Mouse (Mus musculus): ENCODE data around the gene Fbxl19.
"Not testable (repeated sequence)": the region's sequence is repeated elsewhere in the genome, so short reads cannot be mapped to it uniquely, and the experiment has no call there.

Fbxl19 gene

GRCm38 (mm10) chr7:127727898-127728297 is 16.4 kb upstream of the Fbxl19 start:
- DNase-seq (ENCODE audit: low read depth, low spot score) = no peak

DNA sequence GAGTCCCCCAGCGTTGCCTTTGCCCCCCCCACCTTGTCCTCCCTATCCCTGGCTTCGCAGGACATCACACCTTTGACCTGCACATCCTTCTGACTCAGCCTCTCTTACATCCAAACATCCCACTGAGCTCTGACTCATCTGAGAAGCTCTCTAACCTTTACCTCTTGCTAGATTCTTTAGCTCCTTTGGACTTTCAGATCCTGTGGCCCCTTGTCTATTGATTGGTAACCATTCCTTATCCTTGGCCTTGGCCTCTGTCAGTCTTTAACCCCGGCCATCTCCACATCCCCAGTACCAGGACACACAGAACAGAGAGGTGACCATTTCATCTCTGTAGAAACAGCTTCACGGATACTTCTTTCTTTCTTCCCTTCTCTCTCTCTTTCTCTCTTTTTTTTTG is 14.2 kb upstream of the Fbxl19 start:
- no peak for DNase-seq (ENCODE audit: low read depth, low spot score)

GRCm38 (mm10) chr7:127732066-127732465 is 12.3 kb upstream of the Fbxl19 start, which contains the start of gene Ctf2:
Ctf2 (minus strand) TSS chr7:127732166.
- DNase-seq (ENCODE audit: low read depth, low spot score) = not testable (repeated sequence)

GRCm38 (mm10) chr7:127745251-127745651 is 908 bp downstream of the Fbxl19 start:
- DNase-seq (ENCODE audit: low read depth, low spot score) = peak; percentile 91

DNA sequence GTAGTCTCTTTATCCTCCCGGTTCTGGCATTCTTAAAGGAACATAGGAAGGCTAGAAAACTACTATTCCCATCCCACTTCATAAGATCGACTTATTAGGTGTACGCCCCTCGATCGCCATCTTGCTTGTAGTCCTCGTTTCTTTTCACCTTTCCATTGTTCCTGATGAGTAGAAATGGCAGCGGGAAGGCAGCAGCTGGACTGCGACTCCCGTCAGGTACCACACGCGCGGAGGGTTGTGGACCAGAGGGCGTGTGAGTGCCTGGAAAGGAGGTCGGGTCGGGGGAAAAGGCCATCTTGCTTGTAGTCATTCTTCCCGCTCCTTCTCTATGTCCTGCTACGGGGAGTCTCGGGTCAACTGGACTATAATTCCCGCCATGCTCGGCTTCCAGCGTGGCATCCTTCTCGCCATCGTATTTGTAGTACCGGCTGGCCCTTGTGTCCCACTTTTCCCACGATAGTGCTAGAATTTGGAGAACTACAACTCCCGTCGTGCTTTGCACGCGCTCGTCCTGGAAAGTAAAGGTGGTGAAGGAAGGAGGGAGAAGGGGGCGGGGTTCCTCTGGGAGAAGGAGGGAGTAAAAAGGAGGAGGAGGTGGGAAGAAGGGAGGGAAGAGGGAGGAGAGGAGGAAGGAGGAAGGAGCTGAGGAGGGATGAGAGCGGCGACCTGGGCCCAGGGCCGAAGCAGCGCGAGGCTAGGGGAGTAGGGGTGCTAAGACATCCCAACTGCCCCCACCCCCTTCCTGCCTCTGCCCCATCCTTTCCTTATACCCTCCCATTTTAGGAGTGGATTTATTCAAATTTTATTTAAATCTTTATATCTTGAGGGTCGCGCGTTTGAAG is 1.5 kb downstream of the Fbxl19 start:
- DNase-seq (ENCODE audit: low read depth, low spot score) = peak; percentile 97

GRCm38 (mm10) chr7:127746494-127747491 is 2.5 kb downstream of the Fbxl19 start:
- DNase-seq (ENCODE audit: low read depth, low spot score) = peak; percentile 36

DNA sequence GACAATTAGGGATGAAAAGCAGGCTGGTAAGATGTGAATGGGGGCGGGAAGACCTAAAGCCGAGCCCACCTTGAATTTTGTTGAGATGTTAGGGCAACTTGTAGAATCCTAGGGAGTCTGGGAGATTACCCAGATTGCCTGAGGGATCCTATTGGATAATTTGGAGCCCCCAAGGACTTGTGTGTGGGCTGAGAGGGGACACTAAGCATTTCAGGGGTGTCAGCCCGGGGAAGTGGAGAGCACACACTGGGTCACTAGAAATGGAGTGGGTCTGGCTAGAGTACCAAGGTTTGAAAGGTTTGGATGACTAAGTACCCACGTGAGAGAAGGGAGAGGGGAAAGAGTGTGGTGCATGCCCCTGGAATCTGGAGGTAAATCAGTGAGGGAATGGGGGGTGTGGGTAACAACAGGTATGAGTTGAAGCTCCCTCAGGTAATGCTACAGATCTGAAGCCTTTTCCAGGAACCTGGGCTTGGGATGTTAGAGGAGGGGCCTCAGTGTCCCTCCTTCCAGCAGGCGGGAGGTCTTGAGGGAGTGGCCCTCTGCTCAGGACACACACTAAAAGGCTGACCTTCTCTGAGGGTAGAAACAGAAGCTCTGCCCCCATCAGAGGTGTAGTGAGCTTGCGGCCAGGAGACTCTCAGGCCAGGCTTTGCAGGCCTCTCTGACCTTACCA is 3.4 kb downstream of the Fbxl19 start:
- no peak for DNase-seq (ENCODE audit: low read depth, low spot score)

DNA sequence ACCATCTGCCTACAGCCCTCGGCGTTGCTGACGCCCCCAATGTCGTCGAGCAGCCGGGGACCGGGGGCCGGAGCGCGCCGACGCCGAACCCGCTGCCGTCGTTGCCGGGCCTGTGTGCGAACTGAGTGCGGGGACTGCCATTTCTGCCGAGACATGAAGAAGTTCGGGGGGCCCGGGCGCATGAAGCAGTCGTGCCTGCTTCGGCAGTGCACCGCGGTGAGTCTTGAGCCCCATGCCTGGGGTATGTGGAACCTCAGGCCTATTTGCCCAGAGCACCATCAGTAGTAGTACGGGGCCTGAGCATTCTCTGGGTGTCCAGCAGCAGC is 3.9 kb downstream of the Fbxl19 start:
- no peak for DNase-seq (ENCODE audit: low read depth, low spot score)

DNA sequence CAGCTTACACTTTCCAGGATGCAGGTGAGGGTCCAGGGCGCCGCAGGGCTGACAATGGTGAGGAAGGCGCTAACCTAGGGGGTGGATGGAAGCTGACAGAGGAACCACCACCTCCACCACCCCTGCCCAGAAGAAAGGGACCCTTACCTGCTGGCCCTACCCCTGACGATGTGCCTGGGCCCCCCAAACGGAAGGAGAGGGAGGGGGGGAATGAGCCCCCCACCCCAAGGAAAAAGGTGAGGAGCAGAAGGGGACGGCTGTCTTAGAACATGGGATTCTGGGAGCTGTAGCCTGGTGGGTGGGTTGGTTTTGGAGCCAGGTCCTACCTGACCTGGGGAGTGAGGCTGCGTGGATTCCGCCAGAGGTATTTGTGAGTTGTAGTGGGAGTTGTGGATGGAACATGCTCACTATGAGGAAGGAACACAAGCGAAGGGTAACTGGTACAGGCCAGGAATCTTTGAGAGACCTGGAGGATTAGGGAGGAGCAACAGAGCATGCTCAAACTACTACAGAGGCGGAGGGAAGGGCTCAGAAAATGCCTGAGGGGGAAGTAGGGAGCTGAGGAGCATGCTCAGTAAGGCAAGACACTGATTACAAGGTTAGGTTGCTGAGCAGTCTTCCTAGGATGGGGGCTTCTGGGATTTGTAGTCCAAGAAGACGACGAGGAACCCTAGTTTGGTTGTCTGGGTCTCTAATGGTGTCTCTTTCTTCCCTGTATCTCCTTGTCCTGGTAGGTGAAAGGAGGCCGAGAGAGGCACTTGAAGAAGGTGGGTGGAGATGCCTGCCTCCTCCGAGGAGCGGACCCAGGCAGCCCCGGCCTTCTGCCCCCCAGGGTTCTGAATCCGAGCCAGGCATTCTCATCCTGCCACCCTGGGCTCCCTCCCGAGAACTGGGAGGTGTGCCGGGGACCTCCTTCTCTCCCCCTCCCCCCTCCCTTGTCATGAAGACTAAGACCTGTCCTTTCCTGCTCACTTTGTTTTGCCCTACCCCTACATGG is 6.1 kb downstream of the Fbxl19 start:
- no peak for DNase-seq (ENCODE audit: low read depth, low spot score)

DNA sequence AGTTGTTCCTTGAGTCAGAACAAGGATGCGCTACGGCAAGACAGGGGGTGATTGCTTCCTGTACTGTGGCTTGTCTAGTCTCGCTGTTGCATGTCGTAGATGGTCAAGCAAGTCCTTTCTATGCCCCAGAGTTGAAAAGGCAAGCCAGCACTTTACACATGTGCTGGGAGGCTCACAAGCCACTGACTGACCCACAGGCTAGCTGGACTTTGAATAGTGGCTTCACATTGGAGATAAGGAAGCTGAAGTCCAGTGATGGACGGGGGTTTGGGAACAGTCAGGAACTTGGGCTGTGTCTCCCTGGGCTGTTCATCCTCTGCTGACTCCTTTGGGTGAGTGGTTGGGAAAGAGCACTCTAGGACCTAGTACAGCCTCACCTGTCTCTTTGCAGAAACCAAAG is 7.3 kb downstream of the Fbxl19 start:
- DNase-seq (ENCODE audit: low read depth, low spot score) = no peak

DNA sequence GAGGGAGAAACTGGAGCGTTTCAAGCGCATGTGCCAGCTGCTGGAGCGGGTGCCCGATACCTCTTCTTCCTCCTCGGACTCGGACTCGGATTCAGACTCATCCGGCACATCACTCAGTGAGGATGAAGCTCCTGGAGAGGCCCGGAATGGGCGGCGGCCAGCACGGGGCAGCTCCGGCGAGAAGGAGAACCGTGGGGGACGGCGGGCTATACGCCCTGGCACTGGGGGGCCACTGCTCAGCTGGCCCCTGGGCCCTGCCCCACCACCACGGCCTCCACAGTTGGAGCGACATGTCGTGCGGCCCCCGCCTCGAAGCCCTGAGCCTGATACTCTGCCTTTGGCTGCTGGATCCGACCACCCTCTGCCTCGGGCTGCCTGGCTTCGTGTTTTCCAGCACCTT is 7.7 kb downstream of the Fbxl19 start:
- no peak for DNase-seq (ENCODE audit: low read depth, low spot score)

DNA sequence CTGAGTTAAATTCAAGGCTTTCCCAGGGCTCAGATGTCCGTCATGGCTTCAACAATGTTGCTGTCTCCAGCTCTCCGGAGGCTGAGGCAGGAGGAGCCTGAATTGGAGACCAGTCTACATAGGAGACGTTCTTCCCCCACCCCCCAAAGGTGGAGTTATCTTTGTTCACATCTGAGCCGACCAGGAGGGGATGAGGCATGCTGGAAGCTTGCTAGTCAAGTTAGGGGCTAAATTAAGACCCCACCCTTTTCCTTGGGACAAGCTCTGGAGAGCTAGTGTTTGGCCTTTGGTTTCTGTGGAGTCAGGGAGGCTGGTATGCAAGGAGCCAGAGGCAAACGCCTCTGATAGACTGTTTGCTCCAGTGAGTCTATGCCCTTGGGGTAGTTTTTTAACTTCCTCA is 8.8 kb downstream of the Fbxl19 start:
- DNase-seq (ENCODE audit: low read depth, low spot score) = no peak

- DNase-seq (ENCODE audit: low read depth, low spot score) = no peak
These were observed 9.4 kb downstream of the Fbxl19 start for GRCm38 (mm10) chr7:127753741-127754140.

GRCm38 (mm10) chr7:127759716-127760115 is 15.4 kb downstream of the Fbxl19 start:
- no peak for DNase-seq (ENCODE audit: low read depth, low spot score)

- DNase-seq (ENCODE audit: low read depth, low spot score) = no peak
These were observed 16.1 kb downstream of the Fbxl19 start for GRCm38 (mm10) chr7:127760478-127760877.

GRCm38 (mm10) chr7:127761026-127761425 is 16.7 kb downstream of the Fbxl19 start:
- peak; percentile 48 for DNase-seq (ENCODE audit: low read depth, low spot score)

- no peak for DNase-seq (ENCODE audit: low read depth, low spot score)
These were observed 19.3 kb downstream of the Fbxl19 start for GRCm38 (mm10) chr7:127763642-127764041.

DNA sequence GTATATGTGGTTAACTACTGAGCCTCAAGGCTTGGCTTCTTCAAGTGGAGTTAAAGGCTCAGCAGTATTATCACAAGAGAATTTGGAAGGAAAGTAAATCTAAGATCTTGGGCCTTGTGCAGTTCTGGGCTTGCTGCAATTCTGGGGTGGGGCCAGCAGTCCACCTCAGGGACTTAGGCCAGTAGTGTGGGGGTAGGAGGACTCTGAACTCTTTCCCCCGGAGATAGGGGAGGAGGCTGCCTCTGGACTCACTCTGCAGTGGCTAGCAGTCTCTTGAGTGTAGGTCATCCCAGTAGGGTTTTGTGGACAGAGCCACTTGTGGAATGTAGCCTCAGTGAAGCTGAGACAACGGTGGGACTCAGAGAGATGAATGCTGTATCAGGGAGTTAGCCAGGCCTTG is 21.4 kb downstream of the Fbxl19 start:
- DNase-seq (ENCODE audit: low read depth, low spot score) = no peak

GRCm38 (mm10) chr7:127766851-127767609 is 22.7 kb downstream of the Fbxl19 start:
- no peak for DNase-seq (ENCODE audit: low read depth, low spot score)

Measured in embryo, embryonic 11.5 days (tissue).